Mouse (Mus musculus) megakaryocyte, embryonic 14.5 days (primary cell): ENCODE measurements at regions not wholly inside any gene's neighbourhood (a gene's known extent, or its start where the extent isn't known, plus 50 kb on each side); places are given as distances from the start of the nearest gene placed in this dataset.

Experiments used
- H3K27me3 ChIP-seq: replicated peaks from 2 replicates; pipeline ENCODE3; 2012; ENCODE audit warnings: inconsistent platforms
- H3K36me3 ChIP-seq: replicated peaks from 2 replicates; pipeline ENCODE3; 2012; ENCODE audit warnings: low read length, inconsistent platforms, mixed read lengths
- H3K4me1 ChIP-seq: 2 replicates; pipeline ENCODE4 v1.6.1; 2012; ENCODE audit warnings: inconsistent platforms
- H3K4me3 ChIP-seq: replicated peaks from 2 replicates; pipeline ENCODE3; 2012; ENCODE audit warnings: moderate library complexity, mild to moderate bottlenecking, inconsistent platforms
- H3K9me3 ChIP-seq: 2 replicates; pipeline ENCODE4 v1.6.1; 2012; ENCODE audit warnings: inconsistent platforms
- FLI1 ChIP-seq: IDR thresholded peaks from 2 replicates; pipeline ENCODE4 v1.6.1; 2012; ENCODE audit warnings: low read length, inconsistent platforms, mixed read lengths
- GATA1 ChIP-seq: IDR thresholded peaks from 3 replicates; pipeline ENCODE4 v1.6.1; 2012; ENCODE audit warnings: mixed read lengths, low read length, inconsistent platforms, borderline replicate concordance

- no peaks in the 10 kb centered on the region for H3K27me3 ChIP-seq
- H3K36me3 ChIP-seq = no peaks in the 10 kb centered on the region
- no peak overlapping the region for H3K4me3 ChIP-seq
- H3K4me1 ChIP-seq = no peaks in the 10 kb centered on the region
- H3K9me3 ChIP-seq = peaks cover 6% of the 10 kb centered on the region; the same call in 1 of the 2 replicates
- TF ChIP-seq GATA1 = no peak
- no peak for TF ChIP-seq FLI1
Observed at GRCm38 (mm10) chr6:117329164-117329939, 161.0 kb downstream of the Cxcl12 start.

- no peaks in the 10 kb centered on the region for H3K36me3 ChIP-seq
- no peak overlapping the region for H3K4me3 ChIP-seq
- no peak for TF ChIP-seq FLI1
- TF ChIP-seq GATA1 = no peak
- peaks cover 7% of the 10 kb centered on the region; the same call in 1 of the 2 replicates for H3K9me3 ChIP-seq
- no peaks in the 10 kb centered on the region for H3K27me3 ChIP-seq
- no peaks in the 10 kb centered on the region for H3K4me1 ChIP-seq
Observed at GRCm38 (mm10) chr6:117330198-117330597, 161.9 kb downstream of the Cxcl12 start.

- Histone ChIP-seq H3K27me3 (no peaks in the 10 kb centered on the region), H3K36me3 (no peaks in the 10 kb centered on the region), H3K9me3 (peaks cover 7% of the 10 kb centered on the region; the same call in 1 of the 2 replicates), H3K4me1 (no peaks in the 10 kb centered on the region), H3K4me3 (no peak overlapping the region)
- TF ChIP-seq FLI1 (no peak), GATA1 (no peak)
Observed at GRCm38 (mm10) chr6:117330726-117331360, 162.5 kb downstream of the Cxcl12 start.

- no peaks in the 10 kb centered on the region for H3K27me3 ChIP-seq
- H3K4me1 ChIP-seq = no peaks in the 10 kb centered on the region
- no peak overlapping the region for H3K4me3 ChIP-seq
- TF ChIP-seq GATA1 (no peak), FLI1 (no peak)
- H3K9me3 ChIP-seq = peaks cover 7% of the 10 kb centered on the region; the same call in 1 of the 2 replicates
- H3K36me3 ChIP-seq = no peaks in the 10 kb centered on the region
Observed at GRCm38 (mm10) chr6:117332641-117333040, 164.3 kb downstream of the Cxcl12 start.

- H3K36me3 ChIP-seq = no peaks in the 10 kb centered on the region
- no peaks in the 10 kb centered on the region for H3K4me1 ChIP-seq
- no peaks in the 10 kb centered on the region for H3K27me3 ChIP-seq
- TF ChIP-seq GATA1 = no peak
- TF ChIP-seq FLI1 = no peak
- no peak overlapping the region for H3K4me3 ChIP-seq
- 0 out of 2 replicates have a peak, but pooled peaks cover 3% of the 10 kb centered on the region for H3K9me3 ChIP-seq
Observed at GRCm38 (mm10) chr6:117342123-117342522, 173.8 kb downstream of the Cxcl12 start.

GRCm38 (mm10) chr6:117347356-117347755, 179.0 kb downstream of the Cxcl12 start:
- no peaks in the 10 kb centered on the region for H3K36me3 ChIP-seq
- H3K4me3 ChIP-seq = no peak overlapping the region
- TF ChIP-seq FLI1 (no peak), GATA1 (no peak)
- no peaks in the 10 kb centered on the region for H3K27me3 ChIP-seq
- no peaks in the 10 kb centered on the region for H3K4me1 ChIP-seq
- H3K9me3 ChIP-seq = 0 out of 2 replicates have a peak, but pooled peaks cover 3% of the 10 kb centered on the region

GRCm38 (mm10) chr6:117351846-117352245, 183.5 kb downstream of the Cxcl12 start:
- H3K4me3 ChIP-seq = no peak overlapping the region
- no peak for TF ChIP-seq FLI1
- TF ChIP-seq GATA1 = no peak
- no peaks in the 10 kb centered on the region for H3K27me3 ChIP-seq
- no peaks in the 10 kb centered on the region for H3K36me3 ChIP-seq
- H3K4me1 ChIP-seq = no peaks in the 10 kb centered on the region
- H3K9me3 ChIP-seq = peaks cover 4% of the 10 kb centered on the region; the same call in 1 of the 2 replicates

GRCm38 (mm10) chr6:117353091-117353490, 184.8 kb downstream of the Cxcl12 start:
- H3K4me1 ChIP-seq = no peaks in the 10 kb centered on the region
- H3K9me3 ChIP-seq = peaks cover 6% of the 10 kb centered on the region
- TF ChIP-seq FLI1 (no peak), GATA1 (no peak)
- no peaks in the 10 kb centered on the region for H3K36me3 ChIP-seq
- H3K4me3 ChIP-seq = no peak overlapping the region
- H3K27me3 ChIP-seq = no peaks in the 10 kb centered on the region

GRCm38 (mm10) chr6:117356101-117356500, 187.8 kb downstream of the Cxcl12 start:
- peaks cover 13% of the 10 kb centered on the region for H3K9me3 ChIP-seq
- H3K27me3 ChIP-seq = no peaks in the 10 kb centered on the region
- no peak overlapping the region for H3K4me3 ChIP-seq
- H3K36me3 ChIP-seq = no peaks in the 10 kb centered on the region
- H3K4me1 ChIP-seq = no peaks in the 10 kb centered on the region
- no peak for TF ChIP-seq FLI1
- TF ChIP-seq GATA1 = no peak

GRCm38 (mm10) chr6:117359401-117359800, 191.1 kb downstream of the Cxcl12 start:
- H3K4me3 ChIP-seq = no peak overlapping the region
- H3K4me1 ChIP-seq = no peaks in the 10 kb centered on the region
- peaks cover 12% of the 10 kb centered on the region for H3K9me3 ChIP-seq
- H3K36me3 ChIP-seq = no peaks in the 10 kb centered on the region
- TF ChIP-seq GATA1 = no peak
- H3K27me3 ChIP-seq = no peaks in the 10 kb centered on the region
